Mouse (Mus musculus) liver, embryonic 14.5 days (tissue): Measurements from ENCODE around the gene Ankle1. TPM values are rescaled to one million over a fixed set of nuclear protein-coding genes. Genes with fewer than 3 reads are reported as not detected.

Experiments
- ATAC-seq: fragments of 200-750 bp; cut with Nextera tagmentation; 2 replicates; pipeline ENCODE4 v1.8.0; 2017; ENCODE audit warnings: moderate number of reproducible peaks, mild to moderate bottlenecking, moderate library complexity; ENCODE audit not compliant: insufficient read depth
- DNase-seq, 3 experiments: peaks; one replicate each; pipeline ENCODE4 v3.0.0-alpha.2; 2012 to 2013; ENCODE audit warnings: low read depth in 3 of 3, low spot score in 3 of 3
- H3K27ac ChIP-seq: fragments of 300-500 bp; sonication (generic); 2 replicates; pipeline ENCODE4 v1.5.1; 2014; ENCODE audit warnings: moderate library complexity, mild to moderate bottlenecking, control low read depth, inconsistent platforms
- H3K27me3 ChIP-seq: fragments of 300-500 bp; sonication (generic); 2 replicates; pipeline ENCODE4 v1.6.1; 2014; ENCODE audit warnings: mild to moderate bottlenecking, low read length, moderate library complexity; ENCODE audit not compliant: control insufficient read depth, insufficient read depth
- H3K36me3 ChIP-seq: fragments of 300-500 bp; sonication (generic); replicated peaks from 2 replicates; pipeline ENCODE4 v1.6.1; 2014; ENCODE audit warnings: low read depth; ENCODE audit not compliant: control insufficient read depth, insufficient read depth
- H3K4me1 ChIP-seq, 2 experiments: fragments of 200-500 bp in 1 of 2; fragments of 300-500 bp in 1 of 2; sonication (generic) in 1 of 2; replicated peaks; 2 replicates each; pipeline ENCODE4 v1.6.1; 2012 to 2014; ENCODE audit warnings: antibody characterized with exemption in 1 of 2, inconsistent platforms in 1 of 2, low read length in 1 of 2; ENCODE audit not compliant: control insufficient read depth in 2 of 2, insufficient read depth in 2 of 2
- H3K4me2 ChIP-seq: fragments of 300-500 bp; sonication (generic); 2 replicates; pipeline ENCODE4 v1.6.1; 2014; ENCODE audit warnings: low read depth, mild to moderate bottlenecking, control low read depth, moderate library complexity
- H3K4me3 ChIP-seq, 2 experiments: fragments of 200-500 bp in 1 of 2; fragments of 300-500 bp in 1 of 2; sonication (generic) in 1 of 2; 2 replicates each; pipeline ENCODE4 v1.5.1; 2012 to 2014; ENCODE audit warnings: low read depth in 2 of 2, low read length in 2 of 2, mild to moderate bottlenecking in 2 of 2, control low read depth in 1 of 2, inconsistent platforms in 1 of 2, moderate library complexity in 1 of 2; ENCODE audit not compliant: insufficient read depth in 1 of 2
- H3K9ac ChIP-seq: fragments of 300-500 bp; sonication (generic); replicated peaks from 2 replicates; pipeline ENCODE4 v1.6.1; 2014; ENCODE audit warnings: mild to moderate bottlenecking, control low read depth, moderate library complexity
- H3K9me3 ChIP-seq: fragments of 300-500 bp; sonication (generic); 2 replicates; pipeline ENCODE4 v1.6.1; 2016; ENCODE audit warnings: low read length, mixed read lengths; ENCODE audit not compliant: control insufficient read depth
- CTCF ChIP-seq: IDR thresholded peaks from 2 replicates; pipeline ENCODE4 v1.5.1; 2016; ENCODE audit warnings: antibody characterized with exemption, low read depth, control low read depth
- EP300 ChIP-seq: IDR thresholded peaks from 2 replicates; pipeline ENCODE4 v1.6.1; 2016; ENCODE audit warnings: antibody characterized with exemption, low read depth
- whole genome bisulfite sequencing: fragments of 180-500 bp; shearing (Covaris S2); extraction: QIAGEN DNeasy Blood & Tissue Kit; methylation state at CpG from one replicate; pipeline ENCODE4 v1.1.7; 2014; ENCODE audit not compliant: insufficient replicate concordance; 5-methylcytosine and 5-hydroxymethylcytosine counted together
- polyA plus RNA-seq, 2 experiments: library from polyadenylated mRNA; depleted of rRNA in 1 of 2; stranded (reverse) in 1 of 2; unstranded in 1 of 2; fragments of >200 nt; fragmentation: Nextera tagmentation in 1 of 2; extraction: Ambion mirVana in 1 of 2; gene quantifications; 2 replicates each; pipeline versions ENCODE4 v1.2.1 to v1.2.3; 2012 to 2014

The Ankle1 gene
- polyA plus RNA-seq, 2 experiments = 17.8 to 58.0 TPM

- Histone ChIP-seq H3K4me3 (no peak overlapping the region), H3K4me2 (no peak overlapping the region), H3K27ac (no peak overlapping the region), H3K9ac (no peak overlapping the region), H3K27me3 (no peaks in the 10 kb centered on the region), H3K4me1 (no peaks in the 10 kb centered on the region), H3K36me3 (no peaks in the 10 kb centered on the region), H3K9me3 (no peaks in the 10 kb centered on the region)
- 40% methylated on average over 3 of the region's 3 CpGs for WGBS
- ATAC-seq (no peak), DNase-seq (no peak)
- TF ChIP-seq EP300 = no peak
- TF ChIP-seq CTCF = no peak
Measured at GRCm38 (mm10) chr8:71437041-71437440, 31.2 kb downstream of the Ankle1 start.

GRCm38 (mm10) chr8:71441404-71441803 is 35.6 kb downstream of the Ankle1 start:
- WGBS = under 1% methylated on average over 7 of the region's 7 CpGs
- peak in 2 of 3 experiments; percentile 50 to 52 for DNase-seq

GRCm38 (mm10) chr8:71445096-71445495 is 39.3 kb downstream of the Ankle1 start:
- Histone ChIP-seq H3K36me3 (no peaks in the 10 kb centered on the region), H3K4me2 (no peak overlapping the region), H3K4me3 (no peak overlapping the region), H3K9ac (no peak overlapping the region), H3K27me3 (no peaks in the 10 kb centered on the region; the same call in 1 of the 2 replicates), H3K27ac (no peak overlapping the region), H3K4me1 (no peaks in the 10 kb centered on the region), H3K9me3 (no peaks in the 10 kb centered on the region)
- 56% methylated on average over 7 of the region's 7 CpGs for WGBS
- ATAC-seq = no peak
- TF ChIP-seq EP300 = no peak
- no peak for TF ChIP-seq CTCF
- DNase-seq = no peak

More at GRCm38 (mm10) chr8:71441404-71441803, 35.6 kb downstream of the Ankle1 start:
- Histone ChIP-seq H3K9me3 (no peaks in the 10 kb centered on the region), H3K27me3 (no peaks in the 10 kb centered on the region; the same call in 1 of the 2 replicates), H3K9ac (no peak overlapping the region), H3K4me1 (no peaks in the 10 kb centered on the region), H3K4me3 (no peak overlapping the region), H3K36me3 (no peaks in the 10 kb centered on the region), H3K27ac (no peak overlapping the region), H3K4me2 (no peak overlapping the region)
- peak; percentile 74 for TF ChIP-seq CTCF
- no peak for TF ChIP-seq EP300
- ATAC-seq = no peak

GRCm38 (mm10) chr8:71451337-71451736 is 45.5 kb downstream of the Ankle1 start:
- Histone ChIP-seq H3K9me3 (no peaks in the 10 kb centered on the region), H3K27ac (no peak overlapping the region), H3K4me2 (no peak overlapping the region), H3K4me1 (no peaks in the 10 kb centered on the region), H3K9ac (no peak overlapping the region), H3K36me3 (no peaks in the 10 kb centered on the region), H3K27me3 (no peaks in the 10 kb centered on the region), H3K4me3 (no peak overlapping the region)
- DNase-seq = no peak
- 54% methylated on average over 4 of the region's 4 CpGs for WGBS
- no peak for TF ChIP-seq CTCF
- TF ChIP-seq EP300 = no peak
- no peak for ATAC-seq

- no peak overlapping the region for H3K27ac ChIP-seq
- ATAC-seq = no peak
- H3K36me3 ChIP-seq = no peaks in the 10 kb centered on the region
- no peak for TF ChIP-seq CTCF
- TF ChIP-seq EP300 = no peak
- no peaks in the 10 kb centered on the region for H3K4me1 ChIP-seq
- WGBS = 45% methylated on average over 11 of the region's 11 CpGs
- no peaks in the 10 kb centered on the region for H3K27me3 ChIP-seq
- H3K4me3 ChIP-seq = no peak overlapping the region
- no peak for DNase-seq
- H3K4me2 ChIP-seq = no peak overlapping the region
- H3K9ac ChIP-seq = no peak overlapping the region
- H3K9me3 ChIP-seq = no peaks in the 10 kb centered on the region
Measured at GRCm38 (mm10) chr8:71451777-71452176, 46.0 kb downstream of the Ankle1 start.
